Mouse (Mus musculus) cortical plate, adult 2 months (tissue): ENCODE measurements around the gene Ankrd22. TPM values are rescaled to one million over a fixed set of nuclear protein-coding genes. Genes with fewer than 3 reads are reported as not detected.

Experiments
- H3K27ac ChIP-seq: fragments of 200-500 bp; 2 replicates; pipeline ENCODE4 v1.5.1; 2012; ENCODE audit warnings: low read length, control low read depth, inconsistent platforms; ENCODE audit not compliant: insufficient read depth
- H3K4me1 ChIP-seq: fragments of 200-500 bp; 2 replicates; pipeline ENCODE4 v1.6.1; 2011; ENCODE audit warnings: low read length; ENCODE audit not compliant: control insufficient read depth, insufficient read depth
- H3K4me3 ChIP-seq: fragments of 200-500 bp; 2 replicates; pipeline ENCODE4 v1.5.1; 2011; ENCODE audit warnings: mild to moderate bottlenecking, low read length, control low read depth; ENCODE audit not compliant: insufficient read depth
- CTCF ChIP-seq: fragments of 200-500 bp; IDR thresholded peaks from 2 replicates; pipeline ENCODE4 v1.5.1; 2011; ENCODE audit warnings: mild to moderate bottlenecking, control low read depth, low read length; ENCODE audit not compliant: insufficient read depth; ENCODE audit errors: extremely low read depth
- POLR2A ChIP-seq: fragments of 200-500 bp; IDR thresholded peaks from 2 replicates; pipeline ENCODE4 v1.6.1; 2011; ENCODE audit warnings: mild to moderate bottlenecking, low read length, control low read depth; ENCODE audit not compliant: insufficient read depth; ENCODE audit errors: extremely low read depth
- polyA plus RNA-seq: library from polyadenylated mRNA; depleted of rRNA; stranded (reverse); fragments of >200 nt; gene quantifications from 2 replicates; pipeline ENCODE4 v1.2.3, GENCODE M21; 2012

Ankrd22 gene
- polyA plus RNA-seq, 1 experiment: 0.04 TPM

DNA sequence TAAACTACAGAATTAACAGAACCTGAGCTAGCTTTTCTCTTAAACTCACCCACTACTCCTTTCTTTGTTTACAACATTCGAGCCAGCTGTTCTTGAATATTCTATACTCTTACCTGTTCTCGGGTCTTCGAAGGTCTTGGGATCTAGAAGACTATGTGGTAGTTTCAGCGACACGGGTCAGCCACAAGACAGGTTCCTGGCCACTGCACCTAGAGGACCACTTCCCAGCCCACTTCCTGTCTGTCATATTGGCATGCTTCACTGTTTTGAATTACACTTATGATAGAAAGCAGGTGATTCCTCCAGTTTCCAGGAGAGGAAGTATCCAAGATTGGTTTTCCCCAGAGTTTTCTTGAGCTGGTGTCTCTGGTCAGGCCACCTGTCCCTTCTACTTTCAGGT is 3.2 kb downstream of the Ankrd22 start:
- H3K4me3 ChIP-seq: no peak overlapping the region
- no peak overlapping the region for H3K27ac ChIP-seq
- no peaks in the 10 kb centered on the region for H3K4me1 ChIP-seq
- TF ChIP-seq POLR2A (no peak), CTCF (no peak)

DNA sequence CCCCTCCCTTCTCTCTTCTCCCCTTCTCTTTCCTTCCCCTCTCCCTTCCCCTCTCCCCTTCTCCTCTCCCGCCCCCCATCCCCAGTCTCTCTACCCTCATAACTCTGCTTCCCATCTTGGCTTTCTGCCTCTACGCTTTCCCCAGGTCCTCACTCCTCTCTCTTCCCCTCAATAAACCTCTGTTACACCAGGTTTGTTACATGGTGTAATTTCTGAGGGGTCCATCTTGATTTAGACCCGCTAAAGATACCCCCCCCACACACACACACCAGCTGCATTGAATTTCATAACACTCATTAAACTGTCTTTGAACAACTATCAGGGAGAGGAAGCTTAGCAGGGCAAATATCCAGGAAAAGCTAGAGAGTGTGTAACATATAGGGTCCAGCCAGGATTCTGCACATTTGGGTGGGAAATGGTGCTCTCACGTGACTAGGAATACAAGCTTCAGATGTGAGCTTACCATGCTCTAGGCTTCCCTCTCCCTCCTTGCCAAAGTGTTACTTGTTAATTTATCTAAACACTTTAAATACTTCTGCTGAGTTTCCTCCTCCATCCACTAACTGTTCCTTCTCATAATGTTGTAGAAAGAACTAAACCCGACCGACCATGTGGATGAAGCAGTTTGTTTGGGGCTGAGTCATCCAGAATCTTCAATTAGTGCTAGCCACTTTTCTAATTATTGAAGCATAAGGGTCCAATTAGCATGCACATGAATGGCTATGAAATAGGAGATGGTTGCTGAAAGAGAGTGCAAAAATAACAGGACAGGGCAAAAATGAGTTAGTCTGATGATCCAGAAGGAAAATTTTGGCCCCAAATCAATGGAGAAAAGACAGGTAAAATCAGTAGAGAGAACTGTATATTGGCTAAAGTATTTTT is 12.3 kb downstream of the Ankrd22 start:
- no peak overlapping the region for H3K27ac ChIP-seq
- H3K4me3 ChIP-seq: no peak overlapping the region
- no peak for TF ChIP-seq POLR2A
- no peak for TF ChIP-seq CTCF
- H3K4me1 ChIP-seq: no peaks in the 10 kb centered on the region

DNA sequence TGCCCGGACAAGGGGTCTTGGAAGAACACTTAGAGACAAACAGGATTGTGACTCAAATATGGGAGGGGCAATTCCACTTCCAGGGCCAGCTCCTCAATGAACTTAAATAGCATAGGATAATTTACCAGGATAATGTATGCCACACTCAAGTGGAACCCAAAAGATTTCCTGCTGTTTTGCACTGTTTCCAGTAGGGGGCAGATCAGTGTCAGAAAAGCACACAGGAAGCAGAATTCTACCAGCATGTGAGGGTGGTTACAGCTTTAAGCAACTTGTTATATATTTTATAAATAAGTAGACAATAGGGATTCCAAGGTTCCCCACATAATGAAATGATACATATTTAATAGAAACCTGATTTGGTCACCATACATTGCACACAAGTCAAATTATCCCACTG is 13.9 kb downstream of the Ankrd22 start:
- Histone ChIP-seq H3K27ac (no peak overlapping the region), H3K4me1 (no peaks in the 10 kb centered on the region), H3K4me3 (no peak overlapping the region)
- TF ChIP-seq CTCF: peak; percentile 64
- no peak for TF ChIP-seq POLR2A

DNA sequence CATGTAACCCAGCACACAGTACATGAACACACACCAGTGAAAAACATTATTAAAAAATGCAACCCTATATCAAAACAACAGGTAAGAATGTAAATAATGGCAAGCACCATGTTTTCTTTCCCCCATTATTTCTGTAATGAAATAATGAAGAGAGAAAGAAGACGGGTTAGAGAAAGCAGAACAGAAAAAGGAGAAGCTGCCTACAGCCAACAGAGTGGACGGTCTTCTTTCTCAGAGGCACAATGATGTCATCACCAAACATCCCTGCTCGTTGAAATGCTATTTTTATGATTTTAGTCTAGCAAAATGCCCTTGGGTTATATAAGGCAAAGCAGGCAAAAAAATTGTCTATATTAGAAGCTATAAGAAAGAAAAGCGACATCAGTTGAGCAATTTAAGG is 17.4 kb downstream of the Ankrd22 start:
- TF ChIP-seq POLR2A (no peak), CTCF (no peak)
- no peak overlapping the region for H3K27ac ChIP-seq
- no peak overlapping the region for H3K4me3 ChIP-seq
- H3K4me1 ChIP-seq: no peaks in the 10 kb centered on the region

DNA sequence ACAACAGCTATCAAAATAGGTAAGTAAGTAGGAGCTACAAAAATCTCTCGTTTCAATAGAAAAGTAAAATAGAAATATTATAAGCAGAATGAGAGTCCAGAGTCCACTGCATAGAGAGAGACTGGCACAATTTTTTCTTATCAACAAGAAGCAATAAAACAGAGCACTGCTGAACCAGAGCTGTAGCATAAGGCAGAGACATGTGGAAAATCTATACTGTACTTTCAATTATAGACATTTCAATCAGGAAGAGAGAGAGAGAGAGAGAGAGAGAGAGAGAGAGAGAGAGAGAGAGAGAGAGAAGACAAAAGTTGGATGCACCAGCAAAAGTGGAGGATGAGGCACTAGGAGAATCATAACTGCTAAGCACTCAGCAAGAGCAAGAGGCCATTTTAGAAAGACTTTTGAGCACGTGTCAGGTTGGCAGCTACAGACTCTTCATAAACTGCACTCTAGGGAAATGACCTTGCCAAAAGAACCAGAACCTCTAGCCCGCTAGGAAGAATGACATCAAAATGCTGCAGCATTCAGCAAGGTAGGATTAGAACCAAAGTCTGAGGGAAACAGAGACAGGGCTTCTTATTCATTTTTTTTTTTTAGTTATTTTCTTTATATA is 26.3 kb downstream of the Ankrd22 start:
- Histone ChIP-seq H3K4me3 (no peak overlapping the region), H3K4me1 (no peaks in the 10 kb centered on the region), H3K27ac (no peak overlapping the region)
- TF ChIP-seq CTCF (no peak), POLR2A (no peak)

DNA sequence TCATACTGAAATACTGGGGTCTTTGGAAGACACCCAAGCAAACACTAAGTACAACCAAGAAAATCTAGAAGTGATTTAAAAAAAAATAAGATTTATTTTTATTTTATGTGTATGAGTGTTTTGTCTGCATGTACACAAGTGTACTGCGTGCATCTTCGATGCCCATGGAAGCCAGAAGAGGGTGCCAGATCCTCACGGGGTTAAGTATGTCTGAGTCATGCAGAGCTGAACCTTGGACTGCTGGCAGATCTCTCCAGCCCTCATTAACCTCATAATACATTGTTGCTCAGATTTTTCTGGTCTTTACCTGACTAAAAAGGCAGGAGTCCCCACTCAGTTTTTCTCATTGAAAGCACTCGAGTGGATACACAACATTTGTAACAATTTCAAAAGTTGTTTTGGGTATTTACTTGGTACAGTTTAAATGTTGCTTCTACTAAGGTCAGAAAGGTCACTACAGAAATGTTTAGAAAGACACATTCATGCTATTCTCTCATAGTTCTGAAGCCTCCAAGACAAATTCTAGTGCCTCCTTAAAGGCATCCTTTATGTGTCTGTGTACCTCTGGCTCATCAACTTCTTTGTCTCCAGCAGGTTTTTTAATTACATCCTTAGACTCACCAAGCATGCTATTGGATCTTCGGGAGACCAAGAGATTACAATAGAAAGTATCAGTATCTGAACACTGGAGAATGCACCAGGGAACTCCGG is 27.0 kb downstream of the Ankrd22 start:
- TF ChIP-seq POLR2A (no peak), CTCF (no peak)

DNA sequence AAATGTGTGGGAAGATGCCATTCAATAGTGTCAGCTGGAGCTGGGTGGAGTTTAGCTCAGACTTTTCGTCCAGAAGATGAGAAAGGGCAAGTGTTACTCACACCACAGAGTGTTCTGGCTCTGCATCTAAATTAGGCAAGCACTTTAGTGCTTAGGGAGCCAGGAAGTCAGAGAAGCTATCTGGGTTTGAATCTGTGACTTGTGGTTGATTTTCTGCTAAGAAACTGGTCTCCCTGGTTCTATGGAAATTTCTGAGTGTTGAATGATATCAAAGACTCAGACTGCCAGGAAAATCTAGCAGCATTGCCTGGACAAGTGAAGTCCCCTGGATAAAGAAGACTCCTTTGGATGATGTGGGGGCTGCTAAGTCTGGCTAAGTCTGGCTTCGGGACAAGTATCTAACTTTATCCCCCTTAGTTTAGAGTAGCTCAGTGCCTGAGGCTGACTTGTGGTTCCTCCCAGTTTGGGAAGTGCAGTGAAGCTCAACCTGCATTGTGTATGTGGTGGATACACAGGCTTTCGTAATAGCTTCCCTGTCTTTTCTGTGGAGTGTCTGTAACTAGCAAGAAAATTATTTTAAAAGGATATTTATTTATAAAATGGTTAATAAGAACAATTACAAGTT is 45.6 kb downstream of the Ankrd22 start:
- H3K27ac ChIP-seq: no peak overlapping the region
- no peaks in the 10 kb centered on the region for H3K4me1 ChIP-seq
- TF ChIP-seq CTCF (no peak), POLR2A (no peak)
- H3K4me3 ChIP-seq: no peak overlapping the region

More for the DNA sequence above, 27.0 kb downstream of the Ankrd22 start:
- Histone ChIP-seq H3K27ac (no peak overlapping the region), H3K4me1 (no peaks in the 10 kb centered on the region), H3K4me3 (no peak overlapping the region)

DNA sequence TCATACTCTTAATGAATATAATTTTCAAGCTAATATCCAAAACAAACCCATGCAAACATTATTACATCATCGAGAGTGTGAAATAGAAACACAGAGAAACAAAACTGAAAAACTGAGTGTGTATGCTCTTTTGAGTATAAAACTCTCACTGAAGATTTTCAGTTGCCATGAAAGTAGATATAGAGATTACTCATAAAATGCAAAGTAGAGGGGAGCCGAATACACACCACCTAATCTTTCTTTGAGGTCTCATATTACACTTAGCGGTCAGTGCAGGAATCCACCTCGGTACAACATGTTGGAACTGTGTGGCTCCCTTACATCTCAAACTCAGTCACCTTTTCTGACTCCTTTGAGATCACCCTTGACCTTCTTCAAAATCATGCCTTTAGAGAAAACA is 46.2 kb downstream of the Ankrd22 start:
- no peak overlapping the region for H3K27ac ChIP-seq
- H3K4me3 ChIP-seq: no peak overlapping the region
- no peaks in the 10 kb centered on the region for H3K4me1 ChIP-seq
- TF ChIP-seq POLR2A (no peak), CTCF (no peak)

DNA sequence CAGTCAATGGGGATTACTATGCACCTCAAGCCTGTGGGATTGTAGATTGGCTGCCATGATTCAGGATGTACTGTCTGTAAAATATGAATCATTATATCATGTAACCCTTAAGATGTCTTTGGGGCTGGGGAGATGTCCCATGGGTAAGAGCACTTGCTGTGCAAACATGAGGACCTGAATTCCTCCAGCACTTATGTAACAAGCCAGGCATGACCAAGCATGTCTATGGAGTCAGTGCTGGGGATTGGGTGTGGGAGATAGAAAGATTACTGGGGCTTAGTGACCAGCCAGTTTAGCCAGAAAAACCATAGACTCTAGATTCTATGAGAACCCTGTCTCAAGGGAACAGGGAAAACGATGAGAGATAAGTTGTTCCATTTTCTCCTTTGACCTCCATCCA is 46.8 kb downstream of the Ankrd22 start:
- Histone ChIP-seq H3K27ac (no peak overlapping the region), H3K4me3 (no peak overlapping the region), H3K4me1 (no peaks in the 10 kb centered on the region)
- no peak for TF ChIP-seq CTCF
- no peak for TF ChIP-seq POLR2A
